Mouse (Mus musculus): ENCODE measurements around the gene Phactr1.

- TF ChIP-seq POLR2A (IDR thresholded peaks at IDR 0.05; ENCODE audit: borderline replicate concordance, insufficient read depth, low read length) (no peak), CTCF (IDR thresholded peaks at IDR 0.05; ENCODE audit: borderline replicate concordance, insufficient read depth, low read depth, low read length) (no peak)
These were observed 226.6 kb downstream of the Phactr1 start for GRCm38 (mm10) chr13:42906990-42907389.

Measured in cerebellum, adult 2 months (tissue).